Mouse (Mus musculus): ENCODE results near the gene Foxq1. TPM values are rescaled to one million over a fixed set of nuclear protein-coding genes. Genes with fewer than 3 reads are reported as not detected.

Foxq1 gene
- total RNA-seq, 2 experiments from 2014 or later: 0.05 TPM; not detected in 1

GRCm38 (mm10) chr13:31578389-31578788 lies 22.5 kb downstream of the Foxq1 start:
- H3K4me3 ChIP-seq: no peak overlapping the region
- intact Hi-C loops (cut with DNase I): no loop called here
- H3K27ac ChIP-seq: no peak overlapping the region
- no peak for TF ChIP-seq CTCF (IDR thresholded peaks at IDR 0.05)
- no peak for DNase-seq

GRCm38 (mm10) chr13:31579866-31580265 lies 23.9 kb downstream of the Foxq1 start:
- TF ChIP-seq CTCF (IDR thresholded peaks at IDR 0.05): no peak; the same call in 1 of the 2 replicates
- no peak for DNase-seq
- H3K4me3 ChIP-seq: no peak overlapping the region
- H3K27ac ChIP-seq: no peak overlapping the region
- intact Hi-C loops (cut with DNase I): no loop called here

- DNase-seq: no peak
- TF ChIP-seq CTCF (IDR thresholded peaks at IDR 0.05): no peak
- Histone ChIP-seq H3K27ac (no peak overlapping the region), H3K4me3 (no peak overlapping the region)
- intact Hi-C loops (cut with DNase I): no loop called here
These were observed 31.4 kb downstream of the Foxq1 start for GRCm38 (mm10) chr13:31587341-31587740.

GRCm38 (mm10) chr13:31599576-31599975 lies 43.6 kb downstream of the Foxq1 start:
- intact Hi-C loops (cut with DNase I): no loop called here
- no peak for TF ChIP-seq CTCF (IDR thresholded peaks at IDR 0.05)
- Histone ChIP-seq H3K27ac (no peak overlapping the region), H3K4me3 (no peak overlapping the region)
- no peak for DNase-seq

GRCm38 (mm10) chr13:31603964-31604363 lies 48.0 kb downstream of the Foxq1 start:
- intact Hi-C loops (cut with DNase I): no loop called here
- TF ChIP-seq CTCF (IDR thresholded peaks at IDR 0.05): no peak
- no peak overlapping the region for H3K27ac ChIP-seq
- DNase-seq: no peak
- no peak overlapping the region for H3K4me3 ChIP-seq

Other genes starting within 250 kb of the Foxq1 start
- gene A530084C06Rik, start 3.2 kb downstream of the Foxq1 start, total RNA-seq (2021): not detected
- under 1 TPM in 1 of 2 experiments, not detected in 1; 0.10 TPM for gene Foxf2, start 69.7 kb downstream of the Foxq1 start, total RNA-seq (2021)